Mouse (Mus musculus) thymus, postnatal 10 days (tissue): ENCODE results near the gene Tcf20.
A peak's percentile ranks its signal among the peaks of the same experiment; 100 is the strongest.

Experiments used
- DNase-seq, 2 experiments: peaks; one replicate each; pipeline ENCODE4 v3.0.0; 2021; ENCODE audit warnings: low spot score in 2 of 2

Gene Tcf20

DNA sequence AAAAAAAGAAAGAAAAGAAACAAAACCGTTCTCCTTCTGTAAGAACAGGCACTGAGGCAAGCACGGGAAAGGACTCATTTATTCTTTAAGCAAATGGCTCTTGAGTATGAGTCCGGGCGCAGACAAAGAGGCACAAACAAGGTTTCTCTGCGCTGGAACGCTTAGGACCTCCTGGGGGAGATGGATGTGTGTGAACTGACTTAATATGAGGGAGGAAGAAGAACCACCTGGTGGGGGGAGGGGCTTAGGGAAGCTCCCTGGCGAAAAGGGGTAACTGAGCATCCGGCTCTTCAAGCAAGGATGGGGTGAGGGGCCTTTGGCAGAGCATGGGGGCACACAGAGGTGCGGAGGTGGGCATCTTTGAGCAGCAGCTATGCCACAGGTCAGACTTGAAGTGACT, 5.2 kb upstream of the Tcf20 start:
- DNase-seq: peak; percentile 83

DNA sequence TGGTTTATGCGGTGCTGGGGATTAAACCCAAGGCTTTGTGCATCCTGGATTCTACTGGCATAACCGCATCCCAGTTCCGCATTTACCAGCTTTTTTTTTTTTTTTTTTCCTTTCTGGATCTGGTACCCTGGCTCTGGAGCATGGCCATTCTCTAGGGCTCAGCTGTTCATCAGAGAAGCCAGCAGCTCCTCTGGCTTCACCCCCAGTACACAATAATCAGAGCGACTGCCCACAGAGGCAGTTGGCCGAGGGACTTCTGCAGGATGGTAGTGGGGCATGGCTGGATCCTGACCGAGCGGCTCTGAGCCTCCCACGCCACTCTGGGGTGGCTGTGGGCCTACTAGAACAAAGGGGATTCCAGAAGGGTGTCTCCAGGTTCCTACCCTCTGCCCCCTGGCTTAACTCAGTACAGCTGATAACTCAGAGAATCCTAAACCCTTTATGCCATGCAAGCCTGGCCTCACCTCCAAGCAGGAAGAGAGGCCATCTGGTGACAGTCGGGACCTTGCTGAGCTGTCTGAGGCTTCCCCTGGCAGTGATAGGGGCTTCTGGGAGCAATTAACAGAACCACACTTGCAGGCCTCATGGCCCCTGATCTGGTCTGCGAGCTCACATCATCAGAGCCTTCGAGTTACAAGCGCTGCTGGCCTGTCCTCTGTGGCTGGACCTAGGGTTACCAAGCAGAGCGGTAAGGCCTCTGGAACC, 4.6 kb upstream of the Tcf20 start:
- DNase-seq: no peak

DNA sequence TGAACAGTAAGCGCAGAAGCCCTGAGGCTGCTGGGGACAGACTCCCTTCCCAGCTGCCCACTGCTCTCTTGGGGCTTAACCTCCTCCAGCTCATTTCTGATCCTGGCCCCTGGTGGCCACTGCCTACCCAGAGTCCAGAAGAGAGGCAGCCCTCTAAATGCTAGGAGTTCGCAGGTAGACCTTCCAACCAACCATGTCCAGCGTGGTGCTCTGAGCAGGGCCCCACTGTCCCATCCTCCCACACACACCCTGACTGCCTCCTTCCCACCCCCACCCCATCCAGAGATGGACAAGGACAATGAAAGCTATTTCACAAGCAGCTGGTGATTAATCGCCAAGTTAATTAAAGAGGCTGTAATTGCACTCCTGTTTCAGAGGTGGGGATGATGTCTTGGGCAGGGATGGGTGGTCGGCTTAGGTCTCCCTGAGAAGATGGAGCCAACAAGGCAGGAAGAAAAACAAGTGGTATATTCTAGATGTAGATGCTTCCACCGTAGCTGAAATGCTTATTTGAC, 1.6 kb upstream of the Tcf20 start:
- no peak for DNase-seq

DNA sequence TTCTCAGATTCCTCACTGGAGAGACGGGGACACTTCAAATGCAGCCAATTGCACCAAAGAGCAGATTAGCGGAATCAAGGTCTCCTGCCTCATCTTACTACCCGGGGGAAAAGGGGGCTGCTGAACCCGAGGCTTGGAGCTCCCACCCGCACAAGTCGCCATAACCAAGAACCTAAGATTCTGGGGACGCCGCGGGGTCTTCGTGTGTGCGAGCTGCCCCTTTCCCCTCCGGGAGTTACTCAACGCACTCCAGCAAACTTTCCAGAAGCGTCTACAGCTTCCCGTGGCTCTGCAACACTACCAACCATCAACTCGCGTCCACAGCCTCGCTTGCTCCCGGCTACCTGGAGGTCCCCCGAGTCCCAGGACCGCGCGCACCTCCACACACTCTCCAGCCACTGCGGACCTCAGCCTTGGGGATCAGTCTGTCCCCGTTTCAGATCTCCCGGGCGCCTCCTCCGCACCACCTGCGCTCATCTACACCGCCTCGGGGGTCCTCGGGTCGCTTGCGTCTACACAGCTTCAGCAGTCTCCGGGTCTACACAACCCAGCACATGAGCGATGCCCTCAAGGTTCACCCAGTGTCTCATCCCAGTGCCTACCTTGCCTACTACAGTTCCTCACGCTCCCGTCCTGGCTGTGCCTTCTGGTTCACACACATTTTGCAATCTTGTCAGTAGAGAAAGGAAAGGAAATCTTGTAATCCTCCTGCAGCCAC, 499 bp downstream of the Tcf20 start:
- peak in 1 of 2 experiments; percentile 39 for DNase-seq

DNA sequence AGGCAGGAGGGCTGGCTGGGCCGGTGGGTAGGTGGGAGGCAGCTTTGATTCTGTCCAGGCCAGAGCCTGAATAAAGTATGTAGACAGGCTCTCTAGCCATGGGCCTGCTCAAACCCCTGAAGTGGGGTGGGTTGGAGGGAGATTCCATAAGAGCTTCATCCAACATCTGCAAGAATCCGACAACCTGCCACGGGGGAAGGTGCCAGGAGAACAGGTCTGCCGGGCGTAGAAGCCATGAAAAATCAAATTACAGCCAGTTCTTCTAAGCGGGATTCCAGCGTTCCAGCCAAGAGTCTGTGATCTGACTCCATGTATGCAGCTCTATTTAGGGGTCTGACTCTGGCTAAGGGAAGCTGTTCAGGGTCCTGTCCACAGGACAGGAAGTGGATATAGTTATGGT, 3.1 kb downstream of the Tcf20 start:
- DNase-seq: no peak

DNA sequence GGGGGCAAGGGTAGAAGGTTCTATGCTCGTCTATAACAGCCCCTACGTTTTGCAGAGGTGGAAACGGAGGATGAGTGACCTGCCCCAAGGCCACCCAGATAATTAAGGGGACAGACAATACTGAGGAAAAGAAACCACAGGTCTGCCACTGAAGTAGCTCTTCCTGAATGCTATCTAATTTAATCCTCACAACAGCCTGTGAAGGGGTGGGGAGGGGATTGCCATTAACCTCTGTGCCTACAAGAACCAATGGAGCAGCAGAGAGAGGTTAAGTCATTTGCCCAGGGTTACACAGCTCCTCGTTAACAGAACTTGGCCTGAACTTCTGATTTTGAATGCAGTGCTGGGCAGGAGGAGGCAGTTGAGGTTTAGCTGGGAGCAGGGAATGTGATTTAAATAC, 3.6 kb downstream of the Tcf20 start:
- DNase-seq: no peak

DNA sequence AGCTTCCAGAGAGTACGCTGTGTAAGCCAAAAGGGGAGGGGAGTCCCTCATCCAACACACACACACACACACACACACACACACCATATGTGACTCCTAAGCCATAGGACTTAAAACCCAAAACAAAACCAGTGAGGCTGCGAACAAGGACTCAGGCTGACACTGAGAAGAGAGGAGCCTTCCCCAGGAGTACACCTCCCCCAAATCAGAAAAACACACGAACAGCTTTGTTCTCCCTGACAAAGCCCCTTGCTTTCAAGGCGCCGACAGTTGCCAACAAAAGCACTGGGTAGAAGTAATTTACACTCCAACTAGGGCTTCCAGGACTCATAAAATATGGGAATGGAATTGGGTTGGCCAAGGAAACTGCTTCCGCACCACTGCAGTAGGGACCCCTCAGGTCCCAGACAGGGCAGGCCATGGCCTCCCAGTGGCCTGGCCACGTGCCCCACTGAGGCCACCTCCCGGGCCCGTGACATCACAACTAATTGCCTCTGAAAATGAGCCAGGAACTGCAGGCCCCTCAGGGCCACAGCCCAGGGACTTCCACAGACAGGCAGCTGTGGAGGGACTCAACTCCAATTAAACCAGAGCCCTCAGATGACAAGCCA, 4.2 kb downstream of the Tcf20 start:
- no peak for DNase-seq

DNA sequence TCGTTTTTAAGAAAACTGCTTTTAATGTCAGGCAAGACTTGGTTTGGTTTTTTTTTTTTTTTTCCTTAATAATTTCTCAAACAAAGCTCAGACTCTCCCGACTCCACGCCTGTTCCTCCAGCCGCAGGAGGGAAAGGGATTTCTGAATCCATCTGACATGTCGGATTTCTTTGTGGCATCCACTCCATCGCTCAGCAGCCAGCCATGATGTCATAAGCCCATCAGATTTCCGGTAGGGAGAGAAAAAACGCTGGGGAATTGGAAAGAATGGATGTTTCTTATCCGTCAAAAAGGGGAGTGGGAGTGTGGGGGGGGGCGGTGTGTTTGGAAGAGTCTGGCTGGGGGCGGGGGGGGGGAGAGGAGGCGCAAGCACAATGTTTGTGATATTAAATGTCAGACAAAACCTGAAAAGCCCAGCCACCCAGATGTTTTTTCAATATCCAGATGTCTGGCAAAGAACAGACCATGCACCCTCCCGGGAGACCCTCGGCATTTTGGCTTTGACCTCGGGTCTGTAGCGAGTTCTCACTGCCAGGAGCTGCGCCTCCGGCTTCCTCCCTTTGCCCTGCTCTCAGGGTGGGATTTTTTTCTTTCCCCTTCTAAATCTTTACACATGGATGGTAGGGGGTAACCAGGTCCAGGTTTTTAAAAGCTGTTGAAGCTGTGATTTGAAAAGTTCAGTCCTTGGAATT, 4.8 kb downstream of the Tcf20 start:
- DNase-seq: no peak

DNA sequence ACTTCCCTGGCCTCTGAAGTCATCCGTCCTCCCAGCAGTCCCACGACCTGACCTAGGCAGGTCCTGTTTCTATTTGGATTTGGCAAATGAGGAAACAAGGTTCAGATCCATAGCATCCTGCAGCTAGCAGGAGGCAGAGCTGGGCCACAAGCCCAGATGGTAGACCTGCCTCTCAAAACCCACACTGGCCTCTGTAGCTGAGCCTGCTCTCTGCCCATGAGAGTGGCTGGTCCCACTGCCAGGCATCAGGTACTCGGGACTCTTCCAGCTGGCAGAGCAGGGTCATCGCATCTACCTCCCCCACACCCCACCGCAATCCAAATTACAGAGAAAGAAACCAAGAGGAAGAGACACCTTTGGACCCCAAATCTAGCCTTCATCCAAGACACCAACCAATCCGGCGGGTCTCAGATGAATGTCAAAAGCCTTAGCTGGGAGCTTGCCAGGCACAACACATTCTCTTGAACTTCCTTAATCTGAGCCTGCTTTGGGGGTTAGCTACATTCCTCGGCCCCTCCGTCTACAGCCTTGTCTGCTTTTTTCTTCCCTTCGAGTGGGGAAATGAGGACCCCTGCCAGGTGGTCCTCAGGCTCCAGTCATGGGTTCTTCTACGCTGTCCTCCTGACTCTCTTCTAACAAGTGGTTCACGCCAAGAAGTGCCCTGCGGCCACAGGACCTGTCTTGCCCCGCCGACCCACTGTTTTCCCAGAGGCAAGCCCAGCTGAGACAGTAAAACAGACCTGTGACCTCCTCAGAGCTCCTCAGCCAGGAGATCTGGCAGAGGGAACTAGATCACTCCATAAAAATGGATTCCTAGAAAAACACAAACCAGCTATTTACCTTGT, 5.8 kb downstream of the Tcf20 start:
- no peak for DNase-seq

DNA sequence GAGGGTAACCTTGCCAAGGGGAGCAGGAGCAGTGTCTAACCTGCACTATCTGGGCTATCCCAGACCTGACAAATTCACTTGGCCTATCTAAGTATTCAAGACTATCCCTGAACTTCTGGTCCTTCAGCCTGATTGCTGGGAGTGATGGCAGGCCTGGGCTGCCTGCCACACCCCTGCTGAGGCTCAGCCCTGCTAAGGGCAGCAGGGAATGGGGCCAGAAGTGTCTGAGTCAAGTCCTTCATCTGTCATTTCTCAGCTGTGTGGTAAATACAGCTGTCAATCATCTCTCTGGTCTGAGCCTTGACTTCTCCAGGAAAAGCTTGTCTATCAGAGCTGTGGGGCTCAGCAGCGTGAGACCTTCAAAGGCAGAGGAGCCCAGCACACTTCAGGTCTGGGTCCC, 8.1 kb downstream of the Tcf20 start:
- DNase-seq: no peak

DNA sequence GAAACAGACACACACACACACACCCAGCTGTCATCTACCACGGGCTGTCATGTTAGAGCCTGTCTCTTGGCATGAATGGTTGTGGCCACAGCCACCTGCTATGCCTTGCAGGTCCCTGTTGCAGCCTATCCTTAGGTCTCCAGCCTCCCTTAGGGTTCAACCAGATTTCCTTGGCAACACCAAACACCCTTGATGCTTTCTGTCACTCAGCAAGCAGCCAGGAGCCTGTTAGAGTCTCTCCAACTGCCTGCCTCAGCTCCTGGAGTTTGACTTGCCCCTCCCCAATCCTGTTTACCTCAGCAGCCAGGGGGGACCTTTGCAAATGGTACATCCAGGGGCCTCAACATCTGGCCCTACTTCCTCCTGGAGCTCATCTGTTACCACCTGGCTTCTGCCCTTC, 13.2 kb downstream of the Tcf20 start:
- no peak for DNase-seq

DNA sequence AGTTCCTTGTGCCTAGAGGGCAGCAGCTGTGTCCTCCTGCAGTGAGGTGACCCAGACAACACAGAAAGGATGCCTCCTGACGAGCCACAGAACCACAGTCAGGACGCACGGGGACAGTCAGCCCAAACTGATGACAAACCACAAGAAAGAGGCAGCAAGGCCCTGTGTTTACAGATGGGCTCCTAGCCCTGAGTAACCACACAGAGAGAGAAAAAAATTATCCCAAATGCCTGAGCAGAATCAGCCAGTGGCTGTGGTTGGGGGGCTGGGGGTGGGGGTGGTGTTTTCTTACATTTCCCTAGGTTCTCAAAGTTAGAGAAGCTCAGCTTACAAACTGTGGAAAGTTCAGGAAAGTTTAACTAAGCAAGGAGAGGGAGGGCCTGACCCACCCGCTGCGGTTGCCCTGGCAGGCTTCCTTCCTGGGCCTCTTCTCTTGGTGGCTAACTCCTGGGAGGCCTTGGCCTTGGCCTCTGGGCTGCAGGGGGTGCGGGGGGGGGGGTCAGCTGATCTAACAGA, 18.4 kb downstream of the Tcf20 start:
- no peak for DNase-seq

DNA sequence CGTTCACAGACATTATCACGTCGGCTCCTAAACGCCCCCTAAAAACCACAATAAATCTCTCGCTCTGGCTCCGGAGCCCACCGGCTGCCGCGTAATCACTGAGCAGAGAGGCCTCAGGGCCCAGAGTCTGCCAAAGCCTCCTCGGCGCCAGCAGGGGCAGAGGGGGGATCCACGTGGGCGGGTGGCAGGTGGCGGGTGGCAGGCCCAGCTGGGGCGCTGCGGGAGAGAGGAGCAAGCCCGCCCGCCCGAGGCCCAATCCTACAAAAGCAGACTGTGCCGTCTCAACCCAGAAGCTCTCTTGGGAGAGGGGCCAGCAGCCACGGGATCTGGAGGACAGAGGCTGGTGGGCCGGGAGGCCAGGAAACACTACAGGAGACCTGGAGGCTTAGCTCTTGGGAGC, 19.2 kb downstream of the Tcf20 start:
- DNase-seq: peak; percentile 78 to 79

DNA sequence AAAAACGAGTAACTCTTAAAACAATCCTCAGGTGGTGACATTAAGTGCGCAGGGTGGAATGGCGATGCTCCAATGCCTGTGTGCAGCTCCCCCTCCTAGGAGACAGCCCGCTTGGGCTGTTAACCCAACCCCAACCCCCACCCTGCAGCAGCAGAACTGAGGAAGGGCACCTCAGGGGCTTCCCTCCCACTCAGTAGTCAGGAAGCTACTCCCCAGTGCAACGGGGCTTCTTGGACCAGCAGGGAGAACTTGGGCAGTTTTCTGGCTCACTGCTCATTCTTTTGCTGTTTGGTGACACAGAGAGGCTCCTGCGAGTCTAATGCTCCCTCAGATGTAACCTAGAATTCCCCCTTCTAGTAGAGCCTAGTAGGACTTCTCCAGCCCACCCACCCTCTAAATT, 19.7 kb downstream of the Tcf20 start:
- DNase-seq: no peak

DNA sequence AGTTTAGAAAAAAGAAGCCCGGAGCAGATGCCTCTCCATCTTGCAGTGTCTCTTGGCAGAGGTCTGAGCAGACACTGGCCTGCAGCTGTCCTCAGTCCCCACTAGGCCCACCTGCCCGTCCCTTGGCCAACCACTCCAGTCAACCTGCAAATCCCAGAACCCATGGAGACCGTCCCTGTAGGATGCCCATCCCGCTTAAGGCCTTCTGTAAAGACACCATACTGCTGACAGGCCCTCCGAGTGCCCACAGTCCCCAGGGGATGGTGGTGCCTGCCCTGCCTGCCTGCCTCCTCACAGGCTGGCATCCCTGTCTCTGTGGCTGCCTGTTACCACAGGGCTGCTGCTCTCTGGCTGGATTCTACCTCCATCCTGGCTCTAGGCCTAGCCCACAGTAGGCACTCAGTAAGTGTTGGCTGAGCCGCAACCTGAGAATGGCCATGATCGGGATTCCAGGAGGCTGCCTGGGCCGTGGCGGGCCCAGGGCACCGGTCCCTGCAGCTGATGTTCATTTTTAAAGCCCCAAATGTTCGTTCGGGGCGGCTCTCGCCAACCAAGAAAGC, 23.3 kb downstream of the Tcf20 start:
- no peak for DNase-seq

DNA sequence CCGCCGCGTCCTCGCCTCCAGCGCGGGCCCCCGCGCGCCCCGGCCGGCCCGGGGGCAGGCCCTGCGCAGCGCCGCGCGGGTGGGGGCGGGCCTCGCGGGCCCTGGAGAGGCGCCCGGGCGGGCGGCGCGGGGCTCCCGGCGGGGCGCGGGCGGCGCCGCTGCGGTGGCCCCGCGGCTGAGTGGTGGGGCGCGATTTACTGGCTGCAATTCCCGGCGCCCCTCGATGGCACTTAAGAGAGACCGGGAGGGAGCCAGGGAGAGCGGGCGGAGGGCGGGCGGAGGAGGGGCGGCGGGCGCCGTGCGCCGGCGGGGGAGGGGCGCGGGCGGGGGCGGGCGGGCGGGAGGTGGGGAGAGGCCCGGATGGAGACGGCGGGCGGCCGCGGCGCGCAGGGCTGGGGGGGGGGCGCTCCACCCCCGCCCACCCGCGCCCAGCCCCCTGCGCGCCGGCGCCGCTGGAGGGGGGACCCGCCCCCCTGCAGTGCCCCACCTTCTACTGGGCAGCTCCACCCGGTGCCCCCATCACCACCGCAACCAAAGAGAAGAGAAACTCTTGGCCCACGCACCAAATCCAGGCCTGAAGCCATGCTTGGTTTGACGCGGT, 24.0 kb downstream of the Tcf20 start:
- no peak for DNase-seq

DNA sequence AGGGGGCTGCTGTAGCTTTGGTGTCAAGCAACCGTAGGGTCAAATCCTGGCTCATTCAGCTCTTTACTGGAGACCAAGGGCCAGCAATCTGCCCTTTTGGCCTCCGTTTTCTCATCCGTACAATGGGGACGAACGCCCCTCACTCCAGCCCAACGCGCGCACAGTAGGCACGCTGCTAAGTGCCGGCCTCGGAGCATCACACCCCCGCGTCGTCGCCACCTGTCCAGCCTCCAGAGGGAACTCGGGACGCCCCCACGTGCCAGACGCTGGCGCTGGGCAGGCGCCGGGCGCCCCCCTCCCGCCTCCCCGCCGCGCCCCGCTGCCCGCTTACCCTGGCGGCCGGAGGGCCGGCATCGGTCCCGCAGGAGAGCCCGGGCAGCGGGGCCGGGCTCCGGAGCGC, 24.6 kb downstream of the Tcf20 start:
- no peak for DNase-seq

DNA sequence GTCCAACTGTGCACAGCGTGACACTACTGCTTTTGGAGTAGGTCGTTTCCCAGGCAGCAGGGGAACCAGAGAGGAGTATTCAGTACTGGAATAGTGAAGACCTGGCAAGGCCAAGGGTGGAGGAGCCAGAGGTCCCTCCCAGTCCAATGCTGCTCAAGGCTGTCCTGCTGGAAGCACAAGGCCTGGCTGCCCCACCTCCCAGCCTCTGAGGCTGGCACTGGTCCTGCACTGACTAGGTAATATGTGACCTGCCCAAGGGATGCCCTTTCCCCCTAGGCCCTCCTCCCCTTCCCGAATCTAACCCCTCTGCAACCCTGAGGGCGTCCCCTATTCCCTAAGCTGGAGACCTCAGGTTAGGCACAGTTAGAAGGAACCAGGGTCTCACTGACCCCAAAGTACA, 25.1 kb downstream of the Tcf20 start:
- no peak for DNase-seq

DNA sequence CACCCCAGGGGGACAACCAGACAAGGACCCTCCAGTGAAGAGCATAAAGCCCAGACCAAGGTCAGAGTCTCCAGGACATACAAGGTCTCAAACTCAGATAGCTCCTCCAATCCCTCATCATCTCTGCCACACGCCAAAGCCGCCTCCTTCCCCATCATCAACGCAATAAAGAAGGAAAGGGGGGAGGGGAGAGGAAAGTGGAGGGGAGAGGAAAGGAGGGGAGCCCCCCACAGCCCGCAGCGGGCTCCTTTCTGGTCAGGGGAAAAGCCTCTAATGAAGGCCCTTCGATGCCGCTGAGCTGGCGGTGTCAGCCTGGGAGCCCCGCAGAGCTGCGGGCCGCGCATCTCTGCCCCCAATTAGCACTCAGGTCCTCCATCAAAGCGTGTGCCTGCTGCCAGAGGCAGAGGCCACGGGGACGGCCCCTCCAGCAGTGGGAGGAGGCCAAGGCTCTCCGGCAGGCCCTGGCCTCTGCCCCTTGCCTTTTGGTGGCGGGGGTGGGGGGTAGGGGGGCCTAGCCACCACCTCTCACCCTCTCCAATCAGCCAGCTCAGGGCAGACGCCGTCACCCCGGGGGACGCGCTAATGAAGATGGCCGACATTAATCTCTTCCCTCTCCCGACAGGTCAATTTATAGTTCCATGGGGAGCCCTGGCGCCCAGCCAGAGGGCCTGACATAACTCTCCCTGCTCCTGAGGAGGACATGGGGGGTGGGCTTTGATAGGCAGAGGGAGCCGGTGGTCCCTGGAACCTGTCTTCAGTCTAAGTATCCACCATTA, 26.7 kb downstream of the Tcf20 start:
- no peak for DNase-seq

DNA sequence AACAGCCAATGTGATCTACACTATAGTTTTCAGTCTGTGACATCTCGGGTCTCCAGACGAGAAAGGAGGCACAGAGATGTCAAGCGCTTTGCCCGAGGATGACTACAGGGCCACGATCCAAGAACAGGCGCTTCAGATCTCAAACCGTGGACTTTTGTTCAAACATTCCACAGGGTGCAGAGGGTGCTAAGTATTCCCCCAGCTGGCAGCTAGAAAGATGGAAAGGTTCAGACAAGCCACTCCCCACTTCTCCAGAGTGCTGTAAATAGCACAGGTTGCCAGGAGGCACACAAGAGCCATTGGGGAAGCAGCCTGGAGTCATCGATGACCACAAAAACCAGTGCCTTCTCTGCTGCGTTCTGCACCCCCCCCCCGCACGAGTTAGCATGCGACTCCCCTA, 28.5 kb downstream of the Tcf20 start:
- no peak for DNase-seq
